Mouse (Mus musculus): Measurements from ENCODE around the gene Ubash3a. TPM values are rescaled to one million over a fixed set of nuclear protein-coding genes. Genes with fewer than 3 reads are reported as not detected.
"Not testable (repeated sequence)": the region's sequence is repeated elsewhere in the genome, so short reads cannot be mapped to it uniquely, and the experiment has no call there.

Gene Ubash3a
- polyA plus RNA-seq, 1 experiment, result not detected

DNA sequence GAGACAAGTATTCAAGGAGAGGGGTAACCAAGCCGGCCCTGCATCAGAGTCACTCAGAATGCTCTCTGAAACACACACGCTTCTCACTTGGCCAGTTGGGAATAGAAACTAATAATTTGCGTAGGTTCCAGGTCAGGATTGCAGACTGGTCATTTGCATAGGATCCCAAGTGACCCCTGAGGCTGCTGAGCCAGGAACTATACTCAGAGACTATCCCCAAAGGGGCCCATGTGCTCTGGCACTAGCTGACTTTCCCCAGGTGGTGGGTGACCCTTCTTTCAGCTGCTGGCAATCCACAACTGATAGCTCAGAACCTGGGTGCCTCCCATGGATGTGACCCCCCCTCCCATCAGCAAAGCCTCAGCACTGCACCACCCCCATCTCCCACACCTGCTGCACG, 51.5 kb downstream of the Ubash3a start:
- no peak for DNase-seq (ENCODE audit: extremely low spot score in 1 of 2, low spot score in 1 of 2)

DNA sequence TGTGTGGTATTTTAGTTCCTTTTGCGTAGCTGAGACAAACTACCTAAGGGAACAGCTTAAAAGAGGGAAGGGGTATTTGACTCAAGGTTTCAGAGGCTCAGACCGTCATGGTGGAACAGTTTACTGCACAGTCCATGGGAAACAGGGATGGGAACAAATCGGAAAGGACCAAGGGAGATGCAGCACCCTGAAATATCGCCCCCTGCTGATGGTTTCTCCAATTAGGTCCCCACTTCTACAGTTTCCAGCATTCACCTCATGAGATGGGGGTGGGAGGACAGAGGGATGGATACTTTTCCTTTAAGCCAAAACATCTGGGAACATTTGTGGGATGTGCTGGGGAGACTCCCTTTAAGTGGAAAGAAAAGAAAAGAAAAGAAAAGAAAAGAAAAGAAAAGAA, 52.2 kb downstream of the Ubash3a start:
- DNase-seq (ENCODE audit: extremely low spot score in 1 of 2, low spot score in 1 of 2), result no peak

- DNase-seq (ENCODE audit: extremely low spot score in 1 of 2, low spot score in 1 of 2), result no peak
These were observed 52.8 kb downstream of the Ubash3a start for GRCm38 (mm10) chr17:31260430-31260829.

DNA sequence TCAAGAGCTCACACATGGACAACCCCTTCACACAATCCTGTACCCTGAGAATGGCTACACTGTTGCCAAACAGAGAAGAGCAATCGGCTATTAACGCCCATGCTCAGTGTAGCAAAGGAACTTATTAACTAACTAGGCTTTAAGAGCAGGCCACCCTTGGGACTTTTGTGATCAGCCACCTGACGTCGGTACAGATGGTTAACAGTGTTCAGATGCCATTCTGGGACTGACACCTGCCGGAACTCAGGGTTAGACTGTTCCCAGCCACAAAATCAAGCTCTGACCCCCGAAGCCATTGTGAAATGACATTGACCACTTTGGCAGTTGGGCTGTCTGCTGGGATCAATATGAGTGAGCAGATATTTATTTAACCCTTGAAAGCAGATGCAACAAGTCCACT, 53.7 kb downstream of the Ubash3a start:
- DNase-seq (ENCODE audit: extremely low spot score in 1 of 2, low spot score in 1 of 2), result no peak

DNA sequence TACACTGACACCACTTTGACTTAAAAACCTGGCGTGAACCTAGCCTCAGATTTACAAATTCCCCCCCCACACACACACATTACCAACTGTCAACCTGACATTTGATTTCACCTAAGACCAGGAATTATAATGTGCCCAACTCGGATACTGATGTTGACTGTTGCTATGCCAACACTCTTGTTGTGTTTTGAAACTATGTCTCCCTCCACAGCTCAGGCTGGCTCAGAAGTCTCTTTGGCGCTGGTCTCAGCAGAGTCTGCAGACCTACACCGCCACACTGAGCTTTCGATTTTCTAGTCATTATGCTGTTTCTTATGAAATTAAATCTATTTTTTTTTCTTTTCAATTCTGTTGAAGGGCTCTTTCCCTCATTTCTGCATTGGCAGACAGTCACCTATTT, 55.0 kb downstream of the Ubash3a start:
- DNase-seq (ENCODE audit: extremely low spot score in 1 of 2, low spot score in 1 of 2), result no peak

DNA sequence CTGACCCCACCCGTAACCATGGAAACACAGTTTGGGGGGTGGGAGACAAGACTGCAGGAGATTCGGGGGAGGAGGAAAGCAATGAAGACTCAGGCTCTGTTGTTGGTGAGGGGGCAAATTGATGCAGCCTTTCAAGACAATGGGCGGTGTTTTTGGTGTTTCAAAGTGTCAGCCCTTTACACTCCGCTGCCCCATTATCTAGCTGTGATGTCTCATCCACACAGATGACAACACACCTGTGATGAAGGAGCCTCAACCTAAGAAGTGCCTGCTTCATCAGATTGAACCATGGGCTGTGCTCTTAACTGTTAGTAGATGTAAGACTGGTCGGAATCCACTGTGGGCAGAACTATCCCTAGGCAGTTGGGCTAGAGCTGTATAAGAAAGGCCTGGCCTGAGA, 56.1 kb downstream of the Ubash3a start:
- no peak for DNase-seq (ENCODE audit: extremely low spot score in 1 of 2, low spot score in 1 of 2)

- no peak for DNase-seq (ENCODE audit: extremely low spot score in 1 of 2, low spot score in 1 of 2)
These were observed 56.7 kb downstream of the Ubash3a start for GRCm38 (mm10) chr17:31264372-31264771.

- no peak for DNase-seq (ENCODE audit: extremely low spot score in 1 of 2, low spot score in 1 of 2)
These were observed 57.5 kb downstream of the Ubash3a start for GRCm38 (mm10) chr17:31265171-31265572.

DNA sequence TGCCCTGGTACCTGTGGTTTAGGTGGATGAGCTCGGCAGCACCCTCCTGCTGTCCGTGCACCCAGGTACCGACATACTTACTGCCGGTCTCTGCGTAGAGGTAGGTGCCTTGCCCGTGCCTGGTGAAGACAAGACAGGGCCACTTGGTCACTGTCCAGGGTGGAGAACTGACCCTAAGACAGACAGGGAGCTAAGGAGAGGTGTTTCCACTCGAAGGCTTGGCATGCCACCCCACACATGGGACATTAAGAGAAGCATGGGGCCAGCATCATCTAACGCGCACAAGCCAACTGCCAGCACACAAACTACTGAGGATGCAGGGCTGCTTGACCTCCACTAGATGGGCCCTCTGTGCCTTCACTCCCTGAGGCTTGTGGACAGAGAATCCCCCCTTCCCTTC, 58.2 kb downstream of the Ubash3a start:
- DNase-seq (ENCODE audit: extremely low spot score in 1 of 2, low spot score in 1 of 2), result no peak

DNA sequence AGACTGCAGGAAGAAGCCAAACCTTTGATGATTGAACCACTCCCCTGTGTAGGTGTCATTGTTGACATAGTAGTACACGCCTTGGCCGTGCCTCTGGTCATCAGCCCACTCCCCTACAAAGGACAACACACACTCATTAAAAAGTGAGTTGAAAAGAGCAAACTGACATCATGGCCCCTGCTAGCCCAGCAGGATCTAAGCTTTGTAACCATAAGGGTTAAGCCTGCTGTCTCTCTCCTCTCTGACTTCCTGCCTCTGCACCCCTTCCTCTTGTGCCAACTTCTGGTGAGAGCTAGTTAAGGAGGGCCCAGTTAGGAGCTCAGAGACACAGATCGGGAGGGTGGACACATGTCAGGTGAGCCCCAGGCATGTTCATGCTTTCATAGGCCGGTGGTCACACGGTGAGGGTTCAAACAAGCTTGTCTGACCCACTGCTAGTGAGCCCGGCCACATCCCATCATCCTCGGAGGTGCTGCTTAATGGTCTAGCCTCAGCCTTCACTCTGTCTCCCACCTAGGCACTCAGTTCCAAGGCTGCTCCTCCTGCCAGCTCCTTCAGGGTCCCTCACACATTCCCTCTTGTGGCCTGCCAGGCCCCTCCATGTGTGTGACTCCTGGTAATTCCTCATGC, 58.8 kb downstream of the Ubash3a start:
- no peak for DNase-seq (ENCODE audit: extremely low spot score in 1 of 2, low spot score in 1 of 2)

- DNase-seq (ENCODE audit: extremely low spot score in 1 of 2, low spot score in 1 of 2), result no peak
These were observed 59.5 kb downstream of the Ubash3a start for GRCm38 (mm10) chr17:31267138-31267537.

- DNase-seq (ENCODE audit: extremely low spot score in 1 of 2, low spot score in 1 of 2), result no peak
These were observed 59.9 kb downstream of the Ubash3a start for GRCm38 (mm10) chr17:31267603-31268002.

DNA sequence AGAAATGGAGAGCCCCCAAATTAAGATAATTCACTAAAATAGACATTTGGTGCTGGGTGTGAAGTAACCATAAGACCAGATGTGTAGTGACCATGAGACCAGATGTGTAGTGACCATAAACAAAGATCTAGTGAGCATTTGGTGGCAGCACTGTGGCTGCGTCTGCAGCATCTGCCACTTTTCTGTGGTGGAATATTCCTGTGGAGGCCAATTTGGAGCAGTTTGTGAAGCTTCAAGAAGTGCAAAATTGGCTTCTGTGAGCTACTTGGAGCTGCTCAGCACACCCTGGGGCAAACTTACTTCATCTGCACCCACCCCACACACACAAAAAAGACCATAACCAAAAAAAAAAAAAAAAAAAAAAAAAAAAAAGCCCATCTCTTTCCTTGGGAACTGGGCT, 60.3 kb downstream of the Ubash3a start:
- peak in 1 of 2 experiments; percentile 56 for DNase-seq (ENCODE audit: extremely low spot score in 1 of 2, low spot score in 1 of 2)

GRCm38 (mm10) chr17:31269761-31270160, 62.1 kb downstream of the Ubash3a start:
- no peak for DNase-seq (ENCODE audit: extremely low spot score in 1 of 2, low spot score in 1 of 2)

DNA sequence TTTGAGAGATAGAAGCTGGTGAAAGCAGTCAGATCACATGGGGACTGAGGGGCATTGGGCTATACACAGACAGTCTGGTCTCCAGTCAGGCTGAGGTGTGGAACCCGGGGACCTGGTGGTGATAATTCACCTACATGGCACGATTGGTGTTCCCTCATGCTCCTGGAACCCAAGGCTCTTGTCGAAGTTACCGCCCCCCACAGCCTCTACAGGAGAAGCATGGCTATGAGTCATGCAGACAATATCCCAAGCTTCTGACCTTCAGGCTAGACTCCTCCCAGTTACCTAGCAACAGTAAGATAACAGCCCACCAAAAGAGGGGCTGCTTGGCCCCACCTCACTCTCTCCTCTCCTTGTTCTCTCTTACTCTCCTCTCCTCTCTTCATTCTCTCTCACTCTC, 62.6 kb downstream of the Ubash3a start:
- no peak for DNase-seq (ENCODE audit: extremely low spot score in 1 of 2, low spot score in 1 of 2)

DNA sequence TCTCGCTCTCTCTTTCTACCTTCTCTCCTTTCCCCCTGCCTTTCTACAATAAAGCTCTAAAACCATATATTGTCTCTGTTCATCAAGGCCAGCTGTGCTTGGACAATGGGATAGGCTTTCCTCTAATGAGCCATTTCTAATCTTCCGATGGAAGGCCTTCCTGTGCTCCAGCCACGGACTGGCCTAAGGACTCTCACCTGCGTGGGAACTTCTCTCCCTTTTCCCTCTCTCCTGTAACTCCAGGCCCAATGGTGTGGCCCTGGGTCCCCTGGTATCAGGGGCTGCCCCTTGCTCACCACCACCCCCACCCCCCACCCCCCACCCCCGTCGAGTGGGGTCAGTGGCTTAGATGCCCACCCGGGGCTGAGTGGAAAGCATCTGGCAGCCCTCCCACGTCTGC, 63.1 kb downstream of the Ubash3a start:
- DNase-seq (ENCODE audit: extremely low spot score in 1 of 2, low spot score in 1 of 2), result not testable (repeated sequence)

DNA sequence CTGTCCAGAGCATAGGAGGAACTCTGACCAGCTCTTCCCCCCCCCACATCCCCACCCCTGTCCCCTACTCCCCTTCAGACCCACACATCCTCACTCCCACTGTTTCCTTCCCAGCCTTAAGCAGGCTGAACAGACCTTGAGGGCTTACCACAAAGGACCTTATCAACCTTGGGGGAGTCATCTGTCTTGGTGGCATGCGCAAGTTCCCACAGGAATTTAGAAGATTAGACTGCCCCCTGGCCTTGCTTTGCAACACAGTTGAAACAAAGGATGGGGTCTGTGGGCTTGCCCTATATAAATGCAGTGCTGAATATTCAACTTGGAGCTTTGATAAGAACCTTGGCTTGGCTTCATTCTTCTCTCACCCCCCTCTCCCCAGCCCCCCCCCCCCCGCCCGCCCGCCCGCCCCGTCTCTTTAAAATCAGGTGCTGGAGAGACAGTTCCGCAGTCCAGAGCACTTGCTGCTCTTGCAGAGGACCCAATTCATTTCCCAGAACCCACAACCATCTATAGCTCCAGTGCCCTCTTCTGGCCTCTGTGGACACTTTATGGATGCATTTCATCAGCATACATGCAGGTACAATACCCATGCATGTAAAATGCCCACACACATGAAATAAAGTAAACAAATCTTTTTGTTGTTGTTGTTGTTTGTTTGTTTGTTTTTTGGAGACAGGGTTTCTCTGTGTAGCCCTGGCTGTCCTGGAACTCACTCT, 63.6 kb downstream of the Ubash3a start:
- DNase-seq (ENCODE audit: extremely low spot score in 1 of 2, low spot score in 1 of 2), result no peak

DNA sequence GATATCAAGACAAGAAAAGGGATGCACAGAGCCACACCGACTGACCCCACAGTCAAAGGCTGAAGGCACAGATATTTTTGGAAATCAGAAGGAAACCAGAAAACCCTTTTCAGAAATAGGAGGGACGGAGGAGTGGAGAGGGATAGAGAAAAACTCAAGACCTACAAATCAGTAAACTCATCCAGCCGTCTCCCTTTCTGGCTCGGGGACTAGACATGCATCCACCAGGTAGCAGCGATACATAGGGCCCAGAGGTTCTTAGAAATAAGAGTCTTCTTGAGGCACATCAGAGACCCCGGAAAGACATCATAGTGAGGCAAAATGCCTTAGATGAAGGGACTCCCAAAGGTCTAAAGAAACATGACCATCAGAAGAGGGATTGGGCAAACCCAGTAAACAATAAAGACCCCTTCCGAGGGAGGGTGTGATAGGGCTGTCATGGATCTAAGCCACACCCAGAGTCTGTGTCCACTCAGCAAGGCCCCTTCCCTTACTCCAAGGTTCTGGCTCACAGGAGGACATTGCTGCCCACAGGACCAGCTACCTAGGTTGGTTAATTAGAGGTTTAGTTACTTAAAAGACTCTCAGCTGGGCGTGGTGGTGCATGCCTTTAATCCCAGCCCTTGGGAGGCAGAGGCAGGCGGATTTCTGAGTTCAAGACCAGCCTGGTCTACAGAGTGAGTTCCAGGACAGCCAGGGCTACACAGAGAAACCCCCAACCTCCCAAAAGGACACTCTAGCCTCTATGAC, 64.9 kb downstream of the Ubash3a start:
- DNase-seq (ENCODE audit: extremely low spot score in 1 of 2, low spot score in 1 of 2), result no peak

GRCm38 (mm10) chr17:31273631-31274030, 66.0 kb downstream of the Ubash3a start:
- no peak for DNase-seq (ENCODE audit: extremely low spot score in 1 of 2, low spot score in 1 of 2)

GRCm38 (mm10) chr17:31275181-31275580, 67.5 kb downstream of the Ubash3a start:
- no peak for DNase-seq (ENCODE audit: extremely low spot score in 1 of 2, low spot score in 1 of 2)

- DNase-seq (ENCODE audit: extremely low spot score in 1 of 2, low spot score in 1 of 2), result peak in 1 of 2 experiments; percentile 42
These were observed 68.7 kb downstream of the Ubash3a start for GRCm38 (mm10) chr17:31276207-31276921.
